Mouse (Mus musculus) limb, embryonic 12.5 days (tissue): ENCODE results near the gene Coq10b. TPM values are rescaled to one million over a fixed set of nuclear protein-coding genes. Genes with fewer than 3 reads are reported as not detected.

Experiments used
- ATAC-seq: fragments of 200-750 bp; cut with Nextera tagmentation; 2 replicates; pipeline ENCODE4 v1.8.0; 2017; ENCODE audit warnings: low read depth, moderate TSS enrichment; ENCODE audit not compliant: insufficient number of reproducible peaks, insufficient read depth, low FRiP score, low TSS enrichment
- H3K27ac ChIP-seq: fragments of 300-500 bp; sonication (generic); 2 replicates; pipeline ENCODE4 v1.5.1; 2016; ENCODE audit warnings: mild to moderate bottlenecking, moderate library complexity
- H3K27me3 ChIP-seq: fragments of 300-500 bp; sonication (generic); 2 replicates; pipeline ENCODE4 v1.6.1; 2016; ENCODE audit warnings: mild to moderate bottlenecking, moderate library complexity
- H3K36me3 ChIP-seq: fragments of 300-500 bp; sonication (generic); 2 replicates; pipeline ENCODE4 v1.6.1; 2016; ENCODE audit warnings: mild to moderate bottlenecking, moderate library complexity
- H3K4me1 ChIP-seq: fragments of 300-500 bp; sonication (generic); replicated peaks from 2 replicates; pipeline ENCODE4 v1.6.1; 2016
- H3K4me2 ChIP-seq: fragments of 300-500 bp; sonication (generic); 2 replicates; pipeline ENCODE4 v1.6.1; 2016; ENCODE audit warnings: mild to moderate bottlenecking, moderate library complexity
- H3K4me3 ChIP-seq: fragments of 300-500 bp; sonication (generic); replicated peaks from 2 replicates; pipeline ENCODE4 v1.5.1; 2016; ENCODE audit warnings: mild to moderate bottlenecking
- H3K9ac ChIP-seq: fragments of 300-500 bp; sonication (generic); replicated peaks from 2 replicates; pipeline ENCODE4 v1.6.1; 2016; ENCODE audit warnings: mild to moderate bottlenecking, moderate library complexity
- H3K9me3 ChIP-seq: fragments of 300-500 bp; sonication (generic); 2 replicates; pipeline ENCODE4 v1.6.1; 2016; ENCODE audit warnings: mild to moderate bottlenecking, moderate library complexity
- WGBS: fragments of 180-500 bp; shearing (Covaris S2); methylation state at CpG from one replicate; pipeline ENCODE4 v1.1.7; 2016; 5-methylcytosine and 5-hydroxymethylcytosine counted together
- polyA plus RNA-seq: library from polyadenylated mRNA; unstranded; fragments of >200 nt; fragmentation: Nextera tagmentation; extraction: Ambion mirVana; gene quantifications from 2 replicates; pipeline ENCODE4 v1.2.1, GENCODE M21; 2016

Coq10b gene
- polyA plus RNA-seq, 1 experiment from 2014 or later = 21.4 TPM

DNA sequence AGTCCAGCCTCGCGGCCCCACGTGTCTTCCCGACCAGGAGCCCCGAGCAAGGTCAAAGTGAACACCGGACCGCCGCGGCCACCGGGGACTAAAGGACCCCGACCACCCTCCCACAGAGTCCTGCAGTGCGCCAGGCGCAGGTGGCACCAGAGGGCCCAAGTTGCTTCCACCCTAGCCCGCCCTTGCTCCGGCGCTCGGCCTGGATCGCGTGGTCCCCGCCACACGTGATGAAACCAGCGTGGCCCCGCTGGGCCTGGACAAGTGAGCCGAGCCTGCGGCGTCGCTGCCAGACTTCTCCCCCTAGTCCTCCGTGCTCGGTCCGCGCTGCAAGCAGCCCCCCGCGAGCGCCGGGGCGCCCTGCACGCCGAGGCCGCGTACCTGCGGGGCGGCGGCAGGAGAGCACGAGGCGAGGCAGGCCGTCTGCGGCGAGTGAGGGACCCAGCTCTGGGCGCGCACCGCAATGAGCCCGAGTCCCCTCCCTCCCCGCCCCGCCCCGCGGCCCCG, 34.9 kb downstream of the Coq10b start:
- Histone ChIP-seq H3K4me1 (peaks cover 29% of the 10 kb centered on the region), H3K9me3 (no peaks in the 10 kb centered on the region), H3K27me3 (no peaks in the 10 kb centered on the region), H3K4me2 (peak overlapping the region; percentile 90), H3K9ac (peak overlapping the region; percentile 94), H3K27ac (peak overlapping the region; percentile 95), H3K36me3 (peaks cover 54% of the 10 kb centered on the region), H3K4me3 (peak overlapping the region; percentile 92)
- under 1% methylated on average over 52 of the region's 57 CpGs for WGBS
- peak; percentile 58 for ATAC-seq

DNA sequence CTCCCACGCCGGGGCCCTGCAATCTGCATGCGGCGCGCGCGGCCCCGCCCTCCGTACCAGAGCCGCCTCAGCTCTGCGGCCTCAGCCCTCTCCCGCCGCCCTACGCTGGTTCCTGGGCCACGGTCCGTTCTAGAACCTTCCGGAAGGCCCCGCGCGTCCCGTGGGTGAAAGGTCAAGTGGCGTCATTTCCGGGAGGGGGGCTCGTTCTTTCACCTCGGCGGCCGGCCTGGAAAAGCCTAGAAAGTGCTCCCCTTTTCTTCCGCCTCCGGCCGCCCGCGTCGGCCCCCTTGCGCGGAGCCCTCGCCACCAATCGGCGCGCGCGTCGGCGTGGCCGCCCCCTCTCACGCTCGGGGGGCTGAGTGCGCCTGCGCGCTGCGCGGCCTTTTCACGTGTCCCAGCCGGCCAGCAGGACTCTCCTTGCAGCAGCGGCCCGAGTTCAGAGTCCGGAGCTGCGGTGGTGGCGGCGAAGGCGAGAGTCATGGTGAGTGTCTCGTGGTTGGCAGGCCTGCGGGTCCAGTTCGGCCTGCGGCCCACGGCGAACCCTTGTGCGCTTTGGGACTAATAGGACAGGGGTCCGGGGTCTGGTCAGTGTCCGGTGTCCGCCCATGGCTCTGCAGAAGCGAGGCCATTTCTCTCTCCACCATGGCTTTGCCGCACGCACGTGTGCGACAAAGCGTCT, 35.5 kb downstream of the Coq10b start, which contains the start of the genes Hspe1 and Hspd1:
Gene Hspe1 (plus strand): TSS at position 201 of the 679 bp plus-strand sequence.
Gene Hspd1 (minus strand): TSS at position 312 of the 679 bp plus-strand sequence.
- Histone ChIP-seq H3K27ac (peak within 1 kb of the TSS; percentile 95), H3K36me3 (peaks cover 50% of the 10 kb centered on the region), H3K4me2 (peak within 1 kb of the TSS; percentile 90), H3K4me3 (peak within 1 kb of the TSS; percentile 92), H3K4me1 (peaks cover 29% of the 10 kb centered on the region), H3K9ac (peak within 1 kb of the TSS; percentile 94), H3K9me3 (no peaks in the 10 kb centered on the region), H3K27me3 (no peaks in the 10 kb centered on the region)
- under 1% methylated on average over 67 of the region's 76 CpGs for WGBS
- peak; percentile 94 for ATAC-seq

DNA sequence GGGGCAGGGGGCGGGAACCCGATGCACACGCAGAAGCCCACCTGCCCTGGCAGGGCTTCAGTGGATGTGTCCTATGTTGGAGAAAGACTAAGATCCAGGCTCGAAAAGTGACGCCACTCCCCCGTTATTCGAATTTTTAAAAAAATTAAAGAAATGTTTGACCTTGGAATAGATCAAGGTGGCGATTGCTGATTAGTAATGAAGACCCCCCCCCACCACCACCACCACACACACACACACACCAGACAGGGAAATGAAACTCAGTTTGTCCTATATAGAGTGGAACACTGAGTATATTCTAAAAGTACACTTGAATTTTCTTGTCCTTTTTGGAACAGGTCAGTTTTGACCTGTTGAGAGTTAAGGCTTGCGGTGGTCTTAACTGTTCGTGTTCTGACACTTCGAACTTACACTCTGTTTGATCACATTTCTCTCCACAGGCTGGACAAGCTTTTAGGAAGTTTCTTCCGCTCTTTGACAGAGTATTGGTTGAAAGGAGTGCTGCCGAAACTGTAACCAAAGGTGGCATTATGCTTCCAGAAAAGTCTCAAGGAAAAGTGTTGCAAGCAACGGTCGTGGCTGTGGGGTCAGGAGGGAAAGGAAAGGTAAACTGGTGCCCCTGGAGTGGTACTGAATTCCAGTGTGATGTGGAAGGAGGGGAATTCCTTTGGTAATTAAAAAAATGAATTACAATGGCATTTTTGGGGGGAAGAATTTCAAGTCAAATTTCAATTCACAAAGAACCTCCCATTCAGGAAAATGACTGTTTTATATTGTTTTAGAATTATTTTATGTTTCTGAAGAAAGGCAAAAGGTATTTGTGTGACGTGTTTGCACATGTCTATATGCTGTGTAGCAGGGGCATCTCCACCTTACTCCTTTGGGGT, 36.3 kb downstream of the Coq10b start:
- Histone ChIP-seq H3K9ac (peak overlapping the region; percentile 76), H3K4me1 (peaks cover 29% of the 10 kb centered on the region), H3K27ac (peak overlapping the region; percentile 95), H3K36me3 (peaks cover 45% of the 10 kb centered on the region), H3K4me2 (peak overlapping the region; percentile 75), H3K4me3 (peak overlapping the region; percentile 92), H3K27me3 (no peaks in the 10 kb centered on the region), H3K9me3 (no peaks in the 10 kb centered on the region)
- WGBS = 7% methylated on average over 16 of the region's 16 CpGs
- no peak for ATAC-seq

DNA sequence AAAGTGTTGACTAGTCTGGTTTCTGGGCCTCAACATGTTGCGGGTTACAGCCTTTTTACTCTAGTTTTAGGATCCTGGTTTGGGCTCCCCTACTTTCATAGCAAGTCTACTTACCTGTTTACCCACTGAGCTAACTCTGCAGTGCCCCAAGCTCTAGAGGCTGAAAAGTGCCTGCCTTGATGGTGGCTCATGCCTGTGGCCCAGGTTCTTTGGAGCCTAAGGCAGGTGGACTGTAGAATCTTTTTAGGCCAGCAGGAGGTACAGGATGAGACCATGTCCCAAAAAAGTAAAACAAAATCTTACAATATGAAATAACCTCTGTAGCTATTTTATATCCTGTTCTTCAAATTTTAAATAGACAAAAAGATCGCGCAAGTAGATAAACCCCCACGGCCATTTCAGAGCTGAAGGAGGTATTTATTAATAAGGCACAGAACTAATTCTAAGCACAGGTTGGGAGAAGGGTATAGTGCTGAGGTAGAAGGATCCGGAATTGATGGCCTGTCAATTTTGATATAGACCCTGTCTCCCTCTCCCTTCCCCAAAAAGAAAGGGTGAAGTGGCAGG, 37.0 kb downstream of the Coq10b start:
- Histone ChIP-seq H3K27me3 (no peaks in the 10 kb centered on the region), H3K4me3 (peak overlapping the region; percentile 92), H3K9ac (peak overlapping the region; percentile 76; the same call in 1 of the 2 replicates), H3K27ac (no peak overlapping the region), H3K36me3 (peaks cover 38% of the 10 kb centered on the region), H3K9me3 (no peaks in the 10 kb centered on the region), H3K4me1 (peaks cover 29% of the 10 kb centered on the region), H3K4me2 (peak overlapping the region; percentile 75)
- WGBS = 86% methylated on average over 5 of the region's 5 CpGs
- no peak for ATAC-seq

DNA sequence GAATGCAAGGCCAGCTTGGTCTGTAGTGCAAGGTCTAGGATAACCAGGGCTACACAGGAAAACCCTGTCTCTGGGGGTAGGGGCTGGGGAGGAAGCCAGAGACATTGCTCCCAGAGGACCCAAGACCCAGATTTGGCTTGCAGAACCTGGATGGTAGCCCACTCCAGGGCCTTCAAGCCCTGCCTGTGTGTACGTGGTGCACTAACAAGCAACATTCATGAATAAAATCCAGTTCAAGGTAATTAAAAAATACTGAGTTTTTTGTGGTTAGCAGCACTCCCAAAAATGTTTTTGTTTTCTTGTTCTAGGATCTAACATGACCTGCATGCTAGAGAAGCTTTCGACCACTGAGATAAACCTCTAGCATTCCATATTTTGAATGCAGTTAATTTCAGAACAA, 39.5 kb downstream of the Coq10b start:
- Histone ChIP-seq H3K27me3 (no peaks in the 10 kb centered on the region), H3K4me3 (no peak overlapping the region), H3K4me2 (no peak overlapping the region), H3K36me3 (peaks cover 24% of the 10 kb centered on the region), H3K27ac (no peak overlapping the region), H3K9ac (no peak overlapping the region), H3K4me1 (peaks cover 10% of the 10 kb centered on the region), H3K9me3 (no peaks in the 10 kb centered on the region)
- no peak for ATAC-seq
- 87% methylated on average over 2 of the region's 2 CpGs for WGBS

DNA sequence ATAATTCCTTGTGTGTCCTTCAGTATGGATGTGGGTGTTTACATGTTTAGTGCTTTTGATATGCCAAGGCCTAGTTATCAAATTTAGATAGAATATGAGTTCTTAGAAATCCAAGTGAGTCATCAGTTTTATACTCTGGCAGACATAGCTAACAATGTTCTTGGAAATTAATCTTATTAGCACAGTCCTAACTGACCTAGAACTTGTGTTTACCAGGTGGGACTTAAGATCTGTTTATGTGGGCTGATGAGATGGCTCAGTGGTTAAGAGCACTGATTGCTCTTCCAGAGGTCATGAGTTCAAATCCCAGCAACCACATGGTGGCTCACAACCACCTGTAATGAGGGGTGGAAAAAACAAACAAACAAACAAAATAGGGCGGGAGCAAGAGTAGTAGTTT, 39.9 kb downstream of the Coq10b start:
- Histone ChIP-seq H3K9ac (no peak overlapping the region), H3K4me2 (no peak overlapping the region), H3K9me3 (no peaks in the 10 kb centered on the region), H3K4me3 (no peak overlapping the region), H3K36me3 (peaks cover 24% of the 10 kb centered on the region), H3K27me3 (no peaks in the 10 kb centered on the region), H3K4me1 (peaks cover 10% of the 10 kb centered on the region), H3K27ac (no peak overlapping the region)
- ATAC-seq = no peak
- WGBS = 62% methylated on average over 1 of the region's 1 CpGs

DNA sequence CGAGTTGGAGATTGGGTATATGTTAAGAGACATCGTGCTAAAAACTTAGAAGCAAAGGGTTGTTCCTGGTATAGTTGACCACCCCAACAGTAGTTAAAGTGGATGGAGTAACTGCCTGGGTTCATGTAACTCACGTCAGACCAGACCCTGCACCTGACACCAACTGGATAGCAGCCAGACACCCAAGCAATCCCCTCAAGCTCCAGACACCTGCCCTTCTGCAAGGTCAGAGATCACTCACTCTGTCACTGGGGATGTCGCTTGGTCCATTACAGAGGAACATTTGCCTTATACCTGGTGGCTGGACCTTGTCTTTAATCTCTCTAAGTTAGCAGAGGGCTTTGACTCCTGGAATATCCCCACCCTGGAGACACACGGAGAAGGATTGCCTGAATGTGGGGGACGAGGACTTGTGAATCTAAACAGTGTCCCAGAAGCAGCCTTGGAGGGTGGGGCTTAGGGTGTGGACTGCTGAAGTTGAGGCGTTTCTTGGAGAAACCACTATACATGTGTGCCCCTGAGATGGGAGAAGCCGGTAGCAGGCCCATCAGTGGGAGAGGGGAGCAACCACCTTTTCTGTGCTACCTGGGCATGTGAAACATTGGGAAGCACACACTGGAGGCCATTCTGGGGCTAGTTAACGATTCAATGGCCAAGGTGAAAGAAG, 54.5 kb downstream of the Coq10b start:
- Histone ChIP-seq H3K27me3 (no peaks in the 10 kb centered on the region), H3K9ac (no peak overlapping the region), H3K36me3 (no peaks in the 10 kb centered on the region), H3K9me3 (no peaks in the 10 kb centered on the region), H3K4me2 (no peak overlapping the region), H3K4me1 (no peaks in the 10 kb centered on the region), H3K4me3 (no peak overlapping the region), H3K27ac (no peak overlapping the region)
- WGBS = 82% methylated on average over 9 of the region's 9 CpGs
- ATAC-seq = no peak

DNA sequence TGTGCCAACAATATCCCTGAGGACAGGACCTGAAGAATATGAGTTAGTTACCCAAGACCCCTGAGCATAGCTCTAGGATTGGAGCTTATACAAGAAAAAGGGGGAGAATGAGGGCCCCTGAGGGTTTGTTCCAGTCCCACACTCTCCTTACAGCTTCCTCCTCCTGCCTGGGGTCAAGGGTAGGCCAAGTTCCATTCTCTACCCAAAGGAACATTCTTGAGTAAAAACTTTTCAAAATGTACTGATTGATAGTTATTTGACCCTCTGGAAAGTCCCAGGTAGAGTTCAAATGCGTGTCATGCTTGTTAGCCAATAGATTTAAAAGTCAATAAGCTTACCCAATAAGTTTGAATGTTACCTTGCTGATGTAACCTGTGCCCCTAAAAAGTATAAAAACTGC, 55.1 kb downstream of the Coq10b start:
- no peak overlapping the region for H3K4me2 ChIP-seq
- H3K27ac ChIP-seq = no peak overlapping the region
- ATAC-seq = no peak
- WGBS = 93% methylated on average over 1 of the region's 1 CpGs
- H3K4me3 ChIP-seq = no peak overlapping the region
- no peaks in the 10 kb centered on the region for H3K27me3 ChIP-seq
- H3K4me1 ChIP-seq = no peaks in the 10 kb centered on the region
- H3K36me3 ChIP-seq = no peaks in the 10 kb centered on the region
- no peak overlapping the region for H3K9ac ChIP-seq
- H3K9me3 ChIP-seq = no peaks in the 10 kb centered on the region

DNA sequence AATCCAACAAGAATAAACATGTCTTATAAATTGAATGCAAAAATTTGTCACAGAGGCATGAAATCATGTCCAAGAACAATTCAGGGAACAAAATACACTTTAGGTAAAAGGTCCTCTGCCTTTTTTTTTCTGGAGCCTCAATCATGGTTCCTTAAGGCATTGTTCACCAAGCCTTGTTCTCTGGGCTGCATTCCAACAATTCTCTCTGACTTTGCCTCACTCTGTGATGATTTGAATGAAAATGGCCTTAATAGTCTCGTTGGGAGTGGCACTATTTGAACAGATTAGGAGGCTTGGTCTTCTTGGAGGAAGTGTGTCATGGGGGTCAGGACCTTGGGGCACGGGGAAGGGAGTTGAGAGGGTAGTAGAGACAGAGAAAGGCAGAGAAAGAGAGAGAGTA, 55.9 kb downstream of the Coq10b start:
- ATAC-seq = no peak
- Histone ChIP-seq H3K4me3 (no peak overlapping the region), H3K27ac (no peak overlapping the region), H3K9ac (no peak overlapping the region), H3K4me1 (no peaks in the 10 kb centered on the region), H3K9me3 (no peaks in the 10 kb centered on the region), H3K4me2 (no peak overlapping the region), H3K27me3 (no peaks in the 10 kb centered on the region), H3K36me3 (no peaks in the 10 kb centered on the region)
- 69% methylated on average over 2 of the region's 2 CpGs for WGBS

DNA sequence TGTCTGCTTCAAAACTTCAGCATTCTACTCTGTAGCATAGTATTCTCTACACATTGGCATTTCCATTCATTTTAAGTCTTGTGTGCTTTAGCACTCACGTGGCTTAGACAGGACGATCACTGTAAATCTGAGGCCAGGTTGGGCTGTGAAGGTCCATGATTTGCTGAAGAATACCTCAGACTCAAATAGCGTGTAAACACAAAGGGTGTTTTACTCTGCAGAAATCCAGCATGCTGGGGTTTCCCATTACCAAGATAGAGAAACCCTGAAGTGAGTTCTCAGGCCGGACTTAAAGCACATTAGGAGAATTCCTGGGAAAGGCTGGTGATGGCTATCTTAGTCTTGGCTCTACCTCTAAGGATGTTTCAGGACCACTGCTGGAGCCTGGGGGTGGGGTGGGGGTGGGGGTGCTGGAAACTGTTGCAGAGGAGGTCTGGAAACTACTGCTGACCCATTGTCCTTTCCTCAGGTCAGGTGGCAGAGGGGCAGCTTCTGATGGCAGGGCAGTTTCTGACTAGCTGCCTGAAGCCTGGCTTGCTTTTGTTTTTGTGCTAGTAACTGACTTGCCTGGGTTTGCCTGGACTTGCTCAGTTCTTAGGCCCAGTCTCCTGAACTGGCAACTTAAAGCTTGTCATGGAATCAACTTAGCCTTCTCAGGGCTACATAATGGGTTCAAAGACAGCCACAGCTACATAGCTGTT, 56.6 kb downstream of the Coq10b start:
- ATAC-seq = no peak
- no peak overlapping the region for H3K4me2 ChIP-seq

More for the DNA sequence above, 56.6 kb downstream of the Coq10b start:
- no peaks in the 10 kb centered on the region for H3K27me3 ChIP-seq
- H3K27ac ChIP-seq = no peak overlapping the region
- H3K9ac ChIP-seq = no peak overlapping the region
- no peaks in the 10 kb centered on the region for H3K4me1 ChIP-seq
- no peaks in the 10 kb centered on the region for H3K36me3 ChIP-seq
- no peaks in the 10 kb centered on the region for H3K9me3 ChIP-seq
- H3K4me3 ChIP-seq = no peak overlapping the region
- 88% methylated on average over 4 of the region's 4 CpGs for WGBS
